Mouse (Mus musculus) liver, adult 10 weeks (tissue): Measurements from ENCODE around the gene Arrdc3. TPM values are rescaled to one million over a fixed set of nuclear protein-coding genes. Genes with fewer than 3 reads are reported as not detected.

ENCODE experiments used
- polyA plus RNA-seq: library from polyadenylated mRNA; stranded (reverse); fragments of 350-450 nt; fragmentation: Illumina TruSeq; extraction: RNeasy Lipid Tissue Mini Kit (QIAGEN cat#74804); gene quantifications from one replicate; pipeline ENCODE4 v1.2.3, GENCODE M21; 2014; ENCODE audit warnings: low read depth, low replicate concordance

The Arrdc3 gene
- polyA plus RNA-seq, result 186 TPM

GRCm38 (mm10) chr13:80883190-80883589, at the start of gene Arrdc3:
Arrdc3 (plus strand) TSS chr13:80883384.

